In the genomic region with DNA sequence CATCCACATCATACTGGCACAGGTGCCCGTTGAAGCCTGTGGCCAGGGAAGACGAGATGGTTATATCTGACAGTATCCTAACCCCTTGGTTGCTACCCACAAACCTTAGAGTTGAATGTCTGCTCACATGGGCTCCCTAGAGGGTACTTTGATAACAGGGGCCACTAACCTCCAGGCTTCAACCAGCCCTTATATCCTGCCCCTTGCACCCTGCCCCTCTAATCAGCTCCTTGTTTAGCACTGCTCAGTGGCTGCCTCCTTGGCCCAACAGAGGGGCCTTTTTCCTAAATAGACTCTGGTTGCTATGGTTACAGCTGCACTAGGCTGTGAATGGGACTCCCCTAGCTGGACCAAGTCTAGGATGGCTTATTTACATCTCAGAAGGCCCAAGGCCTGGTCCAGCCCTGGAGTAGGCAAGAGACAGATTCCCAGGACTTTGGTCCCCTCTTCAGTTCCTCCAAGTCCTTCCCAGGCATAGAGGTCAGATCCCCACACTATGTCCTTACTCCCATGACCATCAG, we compare ENCODE assay signal across 16 mouse cellular contexts. TPM values are rescaled to one million over a fixed set of nuclear protein-coding genes. Genes with fewer than 3 reads are reported as not detected.
A peak's percentile ranks its signal among the peaks of the same experiment; 100 is the strongest.
DNase-seq lines count a peak whose midpoint lies in the region; ATAC-seq and TF ChIP-seq lines count a peak whose summit lies in the region.
"Had no signal": no experiment of that assay in that cellular context is flagged by ENCODE, and none has a peak within 500 bp of the region (broad histone marks: within the 10 kb centered on the region; RNA-seq: fewer than 3 reads in every experiment).

No protein-coding gene starts in this region.

- H3K4me1 ChIP-seq in heart, adult 2 months (ENCODE audit: control insufficient read depth, insufficient read depth, low read length), result peaks cover 32% of the 10 kb centered on the region
- H3K4me1 ChIP-seq in hindbrain, embryonic 11.5 days (replicated peaks; ENCODE audit: control insufficient read depth, insufficient read depth, low read length), result peaks cover 30% of the 10 kb centered on the region
- peaks cover 36% of the 10 kb centered on the region for H3K4me1 ChIP-seq in midbrain, embryonic 14.5 days (ENCODE audit: control insufficient read depth, insufficient read depth, low read length)
- H3K4me1 ChIP-seq in kidney, embryonic 14.5 days (ENCODE audit: control insufficient read depth, insufficient read depth, low read length), result peaks cover 25% of the 10 kb centered on the region

- intact Hi-C loops in heart, adult 2 months (cut with DNase I), result no loop called here
- intact Hi-C loops in heart, postnatal 36 days (cut with DNase I), result no loop called here

- TF ChIP-seq POLR2A in heart, adult 2 months (IDR thresholded peaks at IDR 0.05; ENCODE audit: insufficient read depth, low read depth, low read length), result no peak

- no peak overlapping the region for H3K4me2 ChIP-seq in hindbrain, embryonic 11.5 days (replicated peaks; ENCODE audit: low read depth, low read length)
- no peak overlapping the region for H3K4me2 ChIP-seq in midbrain, embryonic 14.5 days (ENCODE audit: low read length)
- H3K4me2 ChIP-seq in kidney, embryonic 14.5 days (replicated peaks; ENCODE audit: low read depth, low read length), result no peak overlapping the region
- H3K4me2 ChIP-seq: embryonic facial prominence, embryonic 13.5 days; lung, embryonic 14.5 days had no signal

- DNase-seq in heart, adult 2 months, result no peak
- no peak for DNase-seq in heart, postnatal 36 days
- DNase-seq in embryo, embryonic 11 days, result peak; percentile 71
- peak; percentile 63 for DNase-seq in hindbrain, embryonic 11.5 days (ENCODE audit: low spot score)
- DNase-seq in midbrain, embryonic 14.5 days, result peak; percentile 75
- DNase-seq in lung, postnatal 14 days, result no peak
- DNase-seq in cerebellum, adult 9-10 months, result no peak
- DNase-seq: cerebellum, adult 2 months; kidney, postnatal 36 days; liver; lung, embryonic 14.5 days; right cerebral cortex, postnatal 4 days; thymus, postnatal 25 days had no signal

- peaks cover 6% of the 10 kb centered on the region for H3K36me3 ChIP-seq in heart, adult 2 months (ENCODE audit: control insufficient read depth, insufficient read depth, low read length)
- peaks cover 48% of the 10 kb centered on the region for H3K36me3 ChIP-seq in hindbrain, embryonic 11.5 days (ENCODE audit: control insufficient read depth, insufficient read depth, low read length)
- H3K36me3 ChIP-seq in midbrain, embryonic 14.5 days (ENCODE audit: control insufficient read depth, insufficient read depth, low read length), result peaks cover 61% of the 10 kb centered on the region
- peaks cover 88% of the 10 kb centered on the region for H3K36me3 ChIP-seq in kidney, embryonic 14.5 days (ENCODE audit: control insufficient read depth, insufficient read depth, low read length)

- no peak overlapping the region for H3K4me3 ChIP-seq in heart, adult 2 months
- no peak overlapping the region for H3K4me3 ChIP-seq in hindbrain, embryonic 11.5 days (ENCODE audit: low read depth, low read length)
- no peak overlapping the region for H3K4me3 ChIP-seq in midbrain, embryonic 14.5 days (replicated peaks; ENCODE audit: low read depth, low read length)
- no peak overlapping the region for H3K4me3 ChIP-seq in kidney, embryonic 14.5 days (ENCODE audit: low read length)
- H3K4me3 ChIP-seq: embryonic facial prominence, embryonic 13.5 days; megakaryocyte, embryonic 14.5 days had no signal

- peak overlapping the region; percentile 7; the same call in 1 of the 2 replicates for H3K27ac ChIP-seq in heart, adult 2 months
- H3K27ac ChIP-seq in hindbrain, embryonic 11.5 days (ENCODE audit: low read depth, low read length), result peak overlapping the region; percentile 71
- H3K27ac ChIP-seq in midbrain, embryonic 14.5 days (replicated peaks; ENCODE audit: low read depth, low read length), result peak overlapping the region; percentile 60
- no peak overlapping the region for H3K27ac ChIP-seq in kidney, embryonic 14.5 days (ENCODE audit: low read depth, low read length)
- H3K27ac ChIP-seq: embryonic facial prominence, embryonic 13.5 days had no signal

- no peak for TF ChIP-seq EP300 in heart, adult 2 months (IDR thresholded peaks at IDR 0.05; ENCODE audit: insufficient read depth, low read depth, low read length)

- no peak overlapping the region for H3K9ac ChIP-seq in heart, adult 2 months (ENCODE audit: low read depth, low read length)
- no peak overlapping the region for H3K9ac ChIP-seq in hindbrain, embryonic 11.5 days (ENCODE audit: low read depth, low read length)
- H3K9ac ChIP-seq in midbrain, embryonic 14.5 days (replicated peaks; ENCODE audit: low read length), result no peak overlapping the region
- no peak overlapping the region for H3K9ac ChIP-seq in kidney, embryonic 14.5 days (ENCODE audit: low read depth, low read length)
- H3K9ac ChIP-seq: embryonic facial prominence, embryonic 13.5 days; lung, embryonic 14.5 days had no signal

- no peak for TF ChIP-seq CTCF in heart, adult 2 months (IDR thresholded peaks at IDR 0.05)

- WGBS in heart, adult 2 months, result 81% methylated on average over 2 of the region's 2 CpGs
- WGBS in hindbrain, embryonic 11.5 days, result 72% methylated on average over 2 of the region's 2 CpGs
- WGBS in midbrain, embryonic 14.5 days, result 77% methylated on average over 2 of the region's 2 CpGs
- WGBS in kidney, embryonic 14.5 days, result 96% methylated on average over 2 of the region's 2 CpGs

- peak; percentile 66 for ATAC-seq in hindbrain, embryonic 11.5 days (ENCODE audit: low FRiP score)
- 0 out of 2 replicates have a peak, but pooled peaks have one; percentile 47 for ATAC-seq in midbrain, embryonic 14.5 days (ENCODE audit: low FRiP score, low TSS enrichment)
- ATAC-seq in kidney, embryonic 14.5 days (ENCODE audit: low FRiP score, low TSS enrichment), result no peak

- no peaks in the 10 kb centered on the region for H3K27me3 ChIP-seq in heart, adult 2 months (ENCODE audit: control insufficient read depth, insufficient read depth, low read length)
- H3K27me3 ChIP-seq in hindbrain, embryonic 11.5 days (ENCODE audit: control insufficient read depth, insufficient read depth, low read length), result no peaks in the 10 kb centered on the region
- H3K27me3 ChIP-seq in midbrain, embryonic 14.5 days (ENCODE audit: control insufficient read depth, insufficient read depth, low read length), result no peaks in the 10 kb centered on the region
- no peaks in the 10 kb centered on the region for H3K27me3 ChIP-seq in kidney, embryonic 14.5 days (ENCODE audit: control insufficient read depth, insufficient read depth, low read length)
- H3K27me3 ChIP-seq: embryonic facial prominence, embryonic 13.5 days had no signal

- no peaks in the 10 kb centered on the region for H3K9me3 ChIP-seq in hindbrain, embryonic 11.5 days (ENCODE audit: control insufficient read depth, low read length)
- no peaks in the 10 kb centered on the region for H3K9me3 ChIP-seq in midbrain, embryonic 14.5 days (ENCODE audit: control insufficient read depth, low read length)
- H3K9me3 ChIP-seq in kidney, embryonic 14.5 days (ENCODE audit: control insufficient read depth, low read length), result no peaks in the 10 kb centered on the region
- H3K9me3 ChIP-seq: embryonic facial prominence, embryonic 13.5 days; megakaryocyte, embryonic 14.5 days had no signal

- H3K79me2 ChIP-seq in heart, adult 2 months (replicated peaks; ENCODE audit: control insufficient read depth, insufficient read depth, low read length), result no peaks in the 10 kb centered on the region

RNA-seq across cellular contexts. Expression of a gene that starts 33.7 kb away (rescaled TPM):
- 10 to 100 TPM; 36.3 to 40.4 TPM for total RNA-seq in heart, adult 2 months (2021)
- 37.5 and 50.1 TPM in 2 replicates for polyA plus RNA-seq in heart, adult 2 months (2012; rRNA removed)
- 10 to 100 TPM; 36.9 to 39.1 TPM for total RNA-seq in heart, postnatal 36 days (2021)
- 29.6 and 31.2 TPM in 2 replicates for polyA plus RNA-seq in hindbrain, embryonic 11.5 days (2014; fragmentation: Nextera tagmentation; extraction: Ambion mirVana)
- polyA plus RNA-seq in midbrain, embryonic 14.5 days (2014; fragmentation: Nextera tagmentation; extraction: Ambion mirVana), result 24.3 and 32.4 TPM in 2 replicates
- polyA plus RNA-seq in kidney, embryonic 14.5 days (2014; fragmentation: Nextera tagmentation; extraction: Ambion mirVana), result 18.9 and 43.9 TPM in 2 replicates

RNA-seq across cellular contexts. Expression of a gene that starts 37.7 kb away (rescaled TPM):
- 10 to 100 TPM; 31.6 to 32.4 TPM for total RNA-seq in heart, adult 2 months (2021)
- 22.0 and 23.2 TPM in 2 replicates for polyA plus RNA-seq in heart, adult 2 months (2012; rRNA removed)
- total RNA-seq in heart, postnatal 36 days (2021), result 10 to 100 TPM; 29.5 to 34.0 TPM
- polyA plus RNA-seq in hindbrain, embryonic 11.5 days (2014; fragmentation: Nextera tagmentation; extraction: Ambion mirVana), result 48.9 and 66.8 TPM in 2 replicates
- 22.0 and 33.9 TPM in 2 replicates for polyA plus RNA-seq in midbrain, embryonic 14.5 days (2014; fragmentation: Nextera tagmentation; extraction: Ambion mirVana)
- polyA plus RNA-seq in kidney, embryonic 14.5 days (2014; fragmentation: Nextera tagmentation; extraction: Ambion mirVana), result 33.4 and 45.1 TPM in 2 replicates

Comparison
In these comparisons a context has a peak if more than half of its experiments do, and no peak if none do; other contexts are left out.
1. DNase-seq: peak in embryo, embryonic 11 days (single experiment), hindbrain, embryonic 11.5 days (single experiment) and midbrain, embryonic 14.5 days (single experiment); none in heart, adult 2 months (0 of 2), heart, postnatal 36 days (0 of 2), lung, postnatal 14 days (single experiment) and cerebellum, adult 9-10 months (single experiment).